Mouse (Mus musculus): ENCODE results near the gene Pigk. TPM values are rescaled to one million over a fixed set of nuclear protein-coding genes. Genes with fewer than 3 reads are reported as not detected.

The Pigk gene
- total and polyA plus RNA-seq, 3 experiments, result 18.8 to 63.6 (median 62.5) TPM

GRCm38 (mm10) chr3:152728238-152728637, 14.3 kb downstream of the Pigk start:
- no peak for DNase-seq

GRCm38 (mm10) chr3:152733011-152733410, 19.1 kb downstream of the Pigk start:
- DNase-seq, result no peak

- DNase-seq, result no peak
Observed at GRCm38 (mm10) chr3:152733513-152733912, 19.6 kb downstream of the Pigk start.

- no peak for DNase-seq
Observed at GRCm38 (mm10) chr3:152734100-152734499, 20.2 kb downstream of the Pigk start.

GRCm38 (mm10) chr3:152735601-152736250, 21.8 kb downstream of the Pigk start:
- DNase-seq, result no peak

GRCm38 (mm10) chr3:152744301-152744700, 30.4 kb downstream of the Pigk start:
- no peak for DNase-seq

GRCm38 (mm10) chr3:152745611-152746010, 31.7 kb downstream of the Pigk start:
- no peak for DNase-seq

- no peak for DNase-seq
Observed at GRCm38 (mm10) chr3:152749461-152749871, 35.6 kb downstream of the Pigk start.

- DNase-seq, result no peak
Observed at GRCm38 (mm10) chr3:152749881-152750280, 36.0 kb downstream of the Pigk start.

GRCm38 (mm10) chr3:152752911-152753310, 39.0 kb downstream of the Pigk start:
- no peak for DNase-seq

GRCm38 (mm10) chr3:152753345-152753744, 39.4 kb downstream of the Pigk start:
- DNase-seq, result no peak

- DNase-seq, result no peak
Observed at GRCm38 (mm10) chr3:152753920-152754764, 40.2 kb downstream of the Pigk start.

GRCm38 (mm10) chr3:152755515-152755914, 41.6 kb downstream of the Pigk start:
- no peak for DNase-seq

- no peak for DNase-seq
Observed at GRCm38 (mm10) chr3:152756896-152757295, 43.0 kb downstream of the Pigk start.

GRCm38 (mm10) chr3:152757464-152758393, 43.8 kb downstream of the Pigk start:
- DNase-seq, result no peak

- DNase-seq, result no peak
Observed at GRCm38 (mm10) chr3:152758500-152759032, 44.7 kb downstream of the Pigk start.

- peak; percentile 32 for DNase-seq
Observed at GRCm38 (mm10) chr3:152761116-152761515, 47.2 kb downstream of the Pigk start.

- no peak for DNase-seq
Observed at GRCm38 (mm10) chr3:152761661-152762060, 47.8 kb downstream of the Pigk start.

GRCm38 (mm10) chr3:152762302-152762701, 48.4 kb downstream of the Pigk start:
- no peak for DNase-seq

GRCm38 (mm10) chr3:152763139-152763882, 49.4 kb downstream of the Pigk start:
- peak; percentile 69 for DNase-seq
